Mouse (Mus musculus) E14TG2a.4 (cell line): Measurements from ENCODE around the gene Ccer2.

Experiments used
- CTCF ChIP-seq: conservative IDR thresholded peaks from 2 replicates; pipeline ENCODE4 v1.5.1; 2014; ENCODE audit warnings: low read length
- POU5F1 ChIP-seq: IDR thresholded peaks from 2 replicates; pipeline ENCODE4 v1.6.1; 2014; ENCODE audit warnings: low read length, borderline replicate concordance

- peak; percentile 33 for TF ChIP-seq CTCF
- TF ChIP-seq POU5F1: no peak
These were observed 37.9 kb downstream of the Ccer2 start for GRCm38 (mm10) chr7:28793834-28794233.
